Mouse (Mus musculus): ENCODE data around the gene Dnttip2. TPM values are rescaled to one million over a fixed set of nuclear protein-coding genes. Genes with fewer than 3 reads are reported as not detected.
"Not testable (repeated sequence)": the region's sequence is repeated elsewhere in the genome, so short reads cannot be mapped to it uniquely, and the experiment has no call there.

Gene Dnttip2
- polyA plus RNA-seq, 1 experiment from 2014 or later: 42.9 TPM

DNA sequence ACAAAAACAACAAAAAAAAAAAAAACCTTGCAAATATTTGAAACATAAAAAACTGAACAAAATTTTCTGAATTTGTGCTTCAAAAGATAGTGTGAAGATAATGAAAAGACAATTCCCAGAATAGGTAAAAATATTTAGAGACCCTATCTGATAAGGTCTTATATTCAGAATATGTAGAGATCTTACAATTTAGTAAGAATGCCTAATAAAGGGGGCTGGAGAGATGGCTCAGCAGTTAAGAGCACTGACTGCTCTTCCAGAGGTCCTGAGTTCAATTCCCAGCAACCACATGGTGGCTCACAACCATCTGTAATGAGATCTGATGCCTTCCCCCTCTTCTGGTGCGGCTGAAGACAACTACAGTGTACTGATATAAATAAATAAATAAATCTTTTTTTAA, 1.6 kb upstream of the Dnttip2 start:
- H3K27ac ChIP-seq (replicated peaks in 1 of 2; ENCODE audit: control insufficient read depth in 1 of 2, insufficient read depth in 1 of 2, low read depth in 2 of 2, low read length in 2 of 2); H3K4me2 ChIP-seq (ENCODE audit: low read length); H3K9me3 ChIP-seq (ENCODE audit: control insufficient read depth, low read length); H3K4me3 ChIP-seq (ENCODE audit: control insufficient read depth in 1 of 2, insufficient read depth in 1 of 2, low read depth in 1 of 2, low read length in 2 of 2); H3K9ac ChIP-seq (ENCODE audit: low read length); ATAC-seq (ENCODE audit: insufficient number of reproducible peaks, insufficient read depth, low FRiP score, low read depth); H3K27me3 ChIP-seq (ENCODE audit: control insufficient read depth, insufficient read depth, low read length): not testable (repeated sequence)
- peaks cover 8 to 27% of the 10 kb centered on the region in 2 experiments; a peak in 3 of 4 replicates for H3K4me1 ChIP-seq (ENCODE audit: control insufficient read depth in 2 of 2, insufficient read depth in 2 of 2, low read length in 2 of 2)
- 89% methylated on average over 1 of the region's 1 CpGs for WGBS
- H3K36me3 ChIP-seq (ENCODE audit: control insufficient read depth, insufficient read depth, low read length): peaks cover 28% of the 10 kb centered on the region

DNA sequence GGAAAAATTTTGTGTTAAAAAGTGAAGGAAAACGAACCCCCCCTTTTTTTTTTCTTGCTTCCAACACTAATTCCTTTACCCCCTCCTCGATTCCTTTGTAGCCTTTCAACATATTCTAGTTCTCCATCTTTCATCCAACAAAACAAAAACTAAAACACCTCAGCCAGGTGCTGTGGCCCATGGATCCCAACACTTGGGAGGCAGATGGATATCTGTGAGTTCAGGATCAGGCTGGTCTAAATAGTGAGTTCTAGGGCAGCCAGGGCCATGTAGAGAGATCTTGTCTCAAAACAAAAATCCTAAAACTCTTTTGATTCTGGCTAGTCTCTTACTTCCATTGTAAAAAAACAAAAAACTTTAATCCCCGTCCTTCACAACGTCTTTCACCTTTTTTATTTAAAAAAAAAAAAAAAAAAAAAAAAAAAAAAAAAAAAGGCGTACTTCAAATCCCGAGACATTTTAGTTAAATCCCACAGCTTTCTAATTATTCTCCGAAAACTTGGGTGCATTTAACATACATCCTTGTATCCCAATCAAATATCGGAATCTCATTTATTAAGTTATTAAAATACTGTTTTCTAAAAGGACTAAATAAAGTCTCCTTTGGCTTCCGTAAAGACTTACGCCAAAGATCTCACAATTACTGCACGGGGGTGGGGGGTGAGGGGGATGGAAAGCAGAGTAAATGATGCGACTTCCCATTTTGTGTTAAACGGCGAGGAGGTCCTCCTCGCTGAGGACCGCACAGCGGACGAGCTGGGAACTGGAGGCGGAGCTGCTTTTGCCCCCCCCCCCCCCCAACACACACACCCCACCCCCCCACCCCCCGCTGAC, 564 bp upstream of the Dnttip2 start:
- Histone ChIP-seq H3K36me3 (ENCODE audit: control insufficient read depth, insufficient read depth, low read length) (peaks cover 36% of the 10 kb centered on the region), H3K4me3 (ENCODE audit: control insufficient read depth in 1 of 2, insufficient read depth in 1 of 2, low read depth in 1 of 2, low read length in 2 of 2) (peak overlapping the region; percentile 58 to 95), H3K9me3 (ENCODE audit: control insufficient read depth, low read length) (no peaks in the 10 kb centered on the region), H3K9ac (ENCODE audit: low read length) (peak overlapping the region; percentile 66), H3K27me3 (ENCODE audit: control insufficient read depth, insufficient read depth, low read length) (no peaks in the 10 kb centered on the region), H3K4me1 (ENCODE audit: control insufficient read depth in 2 of 2, insufficient read depth in 2 of 2, low read length in 2 of 2) (peaks cover 8 to 33% of the 10 kb centered on the region in 2 experiments; a peak in 3 of 4 replicates), H3K27ac (replicated peaks in 1 of 2; ENCODE audit: control insufficient read depth in 1 of 2, insufficient read depth in 1 of 2, low read depth in 2 of 2, low read length in 2 of 2) (peak overlapping the region in 1 of 2 experiments; percentile 24; a peak in 1 of 4 replicates), H3K4me2 (ENCODE audit: low read length) (peak overlapping the region; percentile 59)
- WGBS: 13% methylated on average over 19 of the region's 20 CpGs
- ATAC-seq (ENCODE audit: insufficient number of reproducible peaks, insufficient read depth, low FRiP score, low read depth): no peak

DNA sequence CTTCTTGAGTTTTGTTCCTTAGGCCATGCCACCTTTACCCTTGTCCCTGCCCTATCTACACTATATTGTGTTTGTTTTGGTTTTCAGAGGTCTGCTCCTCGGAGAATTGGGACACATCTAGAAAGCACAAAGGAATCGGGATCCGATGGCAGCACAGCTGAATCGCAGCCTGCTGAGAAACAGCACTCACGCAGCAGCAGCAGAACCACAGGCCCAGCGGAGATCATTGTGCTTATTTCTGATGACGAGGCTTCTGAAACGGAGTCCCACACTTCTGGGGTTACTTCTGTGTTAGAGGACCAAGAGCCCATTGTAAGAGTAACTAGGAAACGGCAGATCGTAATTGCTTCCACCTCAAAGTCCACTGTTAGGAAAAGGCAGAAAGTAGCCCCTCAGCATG, 923 bp downstream of the Dnttip2 start:
- H3K27ac ChIP-seq (replicated peaks in 1 of 2; ENCODE audit: control insufficient read depth in 1 of 2, insufficient read depth in 1 of 2, low read depth in 2 of 2, low read length in 2 of 2): no peak overlapping the region
- no peak for ATAC-seq (ENCODE audit: insufficient number of reproducible peaks, insufficient read depth, low FRiP score, low read depth)
- no peaks in the 10 kb centered on the region for H3K9me3 ChIP-seq (ENCODE audit: control insufficient read depth, low read length)
- H3K4me1 ChIP-seq (ENCODE audit: control insufficient read depth in 2 of 2, insufficient read depth in 2 of 2, low read length in 2 of 2): peaks cover 8 to 33% of the 10 kb centered on the region in 2 experiments; a peak in 3 of 4 replicates
- H3K9ac ChIP-seq (ENCODE audit: low read length): peak overlapping the region; percentile 93
- peak overlapping the region; percentile 10 to 95; a peak in 3 of 4 replicates for H3K4me3 ChIP-seq (ENCODE audit: control insufficient read depth in 1 of 2, insufficient read depth in 1 of 2, low read depth in 1 of 2, low read length in 2 of 2)
- no peaks in the 10 kb centered on the region for H3K27me3 ChIP-seq (ENCODE audit: control insufficient read depth, insufficient read depth, low read length)
- WGBS: 80% methylated on average over 10 of the region's 10 CpGs
- peak overlapping the region; percentile 88 for H3K4me2 ChIP-seq (ENCODE audit: low read length)
- H3K36me3 ChIP-seq (ENCODE audit: control insufficient read depth, insufficient read depth, low read length): peaks cover 51% of the 10 kb centered on the region

DNA sequence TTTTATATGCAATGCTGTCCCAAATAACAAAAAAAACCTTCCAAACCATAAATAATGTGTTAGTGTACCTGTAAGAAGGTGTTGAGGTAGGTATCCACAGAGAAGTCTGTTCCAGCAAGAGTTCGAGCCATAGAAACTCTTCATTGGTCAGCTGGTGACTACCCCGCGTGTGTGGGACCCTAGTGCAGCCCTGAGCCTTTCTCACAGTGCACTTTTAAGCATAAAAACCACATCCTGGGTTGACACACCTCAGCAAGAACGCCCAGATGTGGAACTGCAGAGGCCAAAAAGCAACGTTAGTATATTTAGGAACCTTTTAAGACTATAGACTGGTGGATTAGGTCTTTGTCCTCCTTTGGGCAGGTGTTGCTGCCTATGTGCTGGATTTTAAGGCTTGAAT, 13.0 kb downstream of the Dnttip2 start:
- H3K36me3 ChIP-seq (ENCODE audit: control insufficient read depth, insufficient read depth, low read length): peaks cover 40% of the 10 kb centered on the region
- H3K4me3 ChIP-seq (ENCODE audit: control insufficient read depth in 1 of 2, insufficient read depth in 1 of 2, low read depth in 1 of 2, low read length in 2 of 2): no peak overlapping the region
- H3K27ac ChIP-seq (replicated peaks in 1 of 2; ENCODE audit: control insufficient read depth in 1 of 2, insufficient read depth in 1 of 2, low read depth in 2 of 2, low read length in 2 of 2): no peak overlapping the region
- no peaks in the 10 kb centered on the region for H3K9me3 ChIP-seq (ENCODE audit: control insufficient read depth, low read length)
- 66% methylated on average over 5 of the region's 5 CpGs for WGBS
- no peaks in the 10 kb centered on the region for H3K27me3 ChIP-seq (ENCODE audit: control insufficient read depth, insufficient read depth, low read length)
- H3K4me2 ChIP-seq (ENCODE audit: low read length): no peak overlapping the region
- peaks cover 6 to 9% of the 10 kb centered on the region in 2 experiments; a peak in 2 of 4 replicates for H3K4me1 ChIP-seq (ENCODE audit: control insufficient read depth in 2 of 2, insufficient read depth in 2 of 2, low read length in 2 of 2)
- no peak overlapping the region for H3K9ac ChIP-seq (ENCODE audit: low read length)
- ATAC-seq (ENCODE audit: insufficient number of reproducible peaks, insufficient read depth, low FRiP score, low read depth): no peak

GRCm38 (mm10) chr3:122288613-122289195, 14.5 kb downstream of the Dnttip2 start:
- no peak overlapping the region for H3K4me2 ChIP-seq (ENCODE audit: low read length)
- no peak for ATAC-seq (ENCODE audit: insufficient number of reproducible peaks, insufficient read depth, low FRiP score, low read depth)
- no peaks in the 10 kb centered on the region for H3K9me3 ChIP-seq (ENCODE audit: control insufficient read depth, low read length)
- H3K36me3 ChIP-seq (ENCODE audit: control insufficient read depth, insufficient read depth, low read length): peaks cover 25% of the 10 kb centered on the region
- H3K27me3 ChIP-seq (ENCODE audit: control insufficient read depth, insufficient read depth, low read length): no peaks in the 10 kb centered on the region
- peaks cover 6 to 14% of the 10 kb centered on the region in 2 experiments; a peak in 2 of 4 replicates for H3K4me1 ChIP-seq (ENCODE audit: control insufficient read depth in 2 of 2, insufficient read depth in 2 of 2, low read length in 2 of 2)
- no peak overlapping the region for H3K9ac ChIP-seq (ENCODE audit: low read length)
- 85% methylated on average over 5 of the region's 5 CpGs for WGBS
- H3K27ac ChIP-seq (replicated peaks in 1 of 2; ENCODE audit: control insufficient read depth in 1 of 2, insufficient read depth in 1 of 2, low read depth in 2 of 2, low read length in 2 of 2): no peak overlapping the region
- H3K4me3 ChIP-seq (ENCODE audit: control insufficient read depth in 1 of 2, insufficient read depth in 1 of 2, low read depth in 1 of 2, low read length in 2 of 2): no peak overlapping the region

- 61% methylated on average over 3 of the region's 4 CpGs for WGBS
- H3K9ac ChIP-seq (ENCODE audit: low read length); H3K27ac ChIP-seq (replicated peaks in 1 of 2; ENCODE audit: control insufficient read depth in 1 of 2, insufficient read depth in 1 of 2, low read depth in 2 of 2, low read length in 2 of 2); H3K9me3 ChIP-seq (ENCODE audit: control insufficient read depth, low read length); H3K4me3 ChIP-seq (ENCODE audit: control insufficient read depth in 1 of 2, insufficient read depth in 1 of 2, low read depth in 1 of 2, low read length in 2 of 2); H3K4me2 ChIP-seq (ENCODE audit: low read length); H3K27me3 ChIP-seq (ENCODE audit: control insufficient read depth, insufficient read depth, low read length); ATAC-seq (ENCODE audit: insufficient number of reproducible peaks, insufficient read depth, low FRiP score, low read depth): not testable (repeated sequence)
- Histone ChIP-seq H3K36me3 (ENCODE audit: control insufficient read depth, insufficient read depth, low read length) (peaks cover 18% of the 10 kb centered on the region), H3K4me1 (ENCODE audit: control insufficient read depth in 2 of 2, insufficient read depth in 2 of 2, low read length in 2 of 2) (peaks cover 8 to 14% of the 10 kb centered on the region in 2 experiments; a peak in 2 of 4 replicates)
Observed at GRCm38 (mm10) chr3:122289344-122289743, 15.2 kb downstream of the Dnttip2 start.

GRCm38 (mm10) chr3:122290696-122291095, 16.5 kb downstream of the Dnttip2 start:
- Histone ChIP-seq H3K9me3 (ENCODE audit: control insufficient read depth, low read length) (no peaks in the 10 kb centered on the region), H3K27me3 (ENCODE audit: control insufficient read depth, insufficient read depth, low read length) (no peaks in the 10 kb centered on the region), H3K4me3 (ENCODE audit: control insufficient read depth in 1 of 2, insufficient read depth in 1 of 2, low read depth in 1 of 2, low read length in 2 of 2) (no peak overlapping the region), H3K36me3 (ENCODE audit: control insufficient read depth, insufficient read depth, low read length) (peaks cover 5% of the 10 kb centered on the region), H3K9ac (ENCODE audit: low read length) (no peak overlapping the region), H3K4me2 (ENCODE audit: low read length) (no peak overlapping the region), H3K27ac (replicated peaks in 1 of 2; ENCODE audit: control insufficient read depth in 1 of 2, insufficient read depth in 1 of 2, low read depth in 2 of 2, low read length in 2 of 2) (peak overlapping the region; percentile 82 to 94), H3K4me1 (ENCODE audit: control insufficient read depth in 2 of 2, insufficient read depth in 2 of 2, low read length in 2 of 2) (peaks cover 11 to 14% of the 10 kb centered on the region in 2 experiments; a peak in 2 of 4 replicates)
- 63% methylated on average over 7 of the region's 7 CpGs for WGBS
- no peak for ATAC-seq (ENCODE audit: insufficient number of reproducible peaks, insufficient read depth, low FRiP score, low read depth)

All from heart, embryonic 14.5 days (tissue).